Mouse (Mus musculus): ENCODE results near the gene Vps25.
A peak's percentile ranks its signal among the peaks of the same experiment; 100 is the strongest.

The Vps25 gene

DNA sequence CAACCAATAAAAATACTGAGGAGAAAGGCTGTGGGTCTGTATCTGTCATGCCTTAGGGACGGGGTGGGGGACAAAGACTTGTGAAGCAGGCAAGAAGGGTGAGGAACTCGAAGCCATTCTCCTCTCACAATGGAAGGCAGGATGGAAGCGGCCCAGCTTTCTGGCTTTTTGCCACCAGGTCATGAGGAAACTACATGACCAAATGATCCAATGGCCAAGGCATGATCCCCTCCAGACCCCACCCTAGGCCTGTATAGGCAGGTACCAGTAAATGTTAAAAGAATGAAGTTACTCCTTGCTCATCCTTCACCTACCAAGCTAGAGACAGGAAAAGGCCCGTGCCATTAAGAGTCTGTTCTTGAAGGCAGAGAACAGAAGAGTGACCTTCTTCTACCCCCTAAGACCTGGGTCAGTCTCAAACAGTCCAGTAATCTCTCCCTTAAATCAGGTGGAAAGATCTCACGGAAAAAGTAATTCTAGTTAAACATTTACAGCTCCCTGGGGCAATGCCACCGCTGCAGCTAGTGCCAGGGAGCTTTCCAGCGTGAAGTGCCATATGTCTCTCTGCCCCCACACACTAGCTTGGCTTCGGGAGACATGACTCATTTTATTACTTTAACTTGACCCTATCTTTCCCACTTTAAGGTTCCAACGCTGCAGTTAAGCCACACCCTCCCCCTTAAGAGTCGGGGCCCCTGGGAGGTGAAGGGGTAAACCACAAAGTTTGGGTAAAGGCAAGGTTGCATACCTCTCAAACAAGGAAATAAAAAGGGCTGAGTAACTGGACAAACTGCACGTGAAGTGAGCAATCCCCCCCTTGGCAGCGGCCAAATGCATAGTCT is 24.1 kb downstream of the Vps25 start:
- no peak for DNase-seq

DNA sequence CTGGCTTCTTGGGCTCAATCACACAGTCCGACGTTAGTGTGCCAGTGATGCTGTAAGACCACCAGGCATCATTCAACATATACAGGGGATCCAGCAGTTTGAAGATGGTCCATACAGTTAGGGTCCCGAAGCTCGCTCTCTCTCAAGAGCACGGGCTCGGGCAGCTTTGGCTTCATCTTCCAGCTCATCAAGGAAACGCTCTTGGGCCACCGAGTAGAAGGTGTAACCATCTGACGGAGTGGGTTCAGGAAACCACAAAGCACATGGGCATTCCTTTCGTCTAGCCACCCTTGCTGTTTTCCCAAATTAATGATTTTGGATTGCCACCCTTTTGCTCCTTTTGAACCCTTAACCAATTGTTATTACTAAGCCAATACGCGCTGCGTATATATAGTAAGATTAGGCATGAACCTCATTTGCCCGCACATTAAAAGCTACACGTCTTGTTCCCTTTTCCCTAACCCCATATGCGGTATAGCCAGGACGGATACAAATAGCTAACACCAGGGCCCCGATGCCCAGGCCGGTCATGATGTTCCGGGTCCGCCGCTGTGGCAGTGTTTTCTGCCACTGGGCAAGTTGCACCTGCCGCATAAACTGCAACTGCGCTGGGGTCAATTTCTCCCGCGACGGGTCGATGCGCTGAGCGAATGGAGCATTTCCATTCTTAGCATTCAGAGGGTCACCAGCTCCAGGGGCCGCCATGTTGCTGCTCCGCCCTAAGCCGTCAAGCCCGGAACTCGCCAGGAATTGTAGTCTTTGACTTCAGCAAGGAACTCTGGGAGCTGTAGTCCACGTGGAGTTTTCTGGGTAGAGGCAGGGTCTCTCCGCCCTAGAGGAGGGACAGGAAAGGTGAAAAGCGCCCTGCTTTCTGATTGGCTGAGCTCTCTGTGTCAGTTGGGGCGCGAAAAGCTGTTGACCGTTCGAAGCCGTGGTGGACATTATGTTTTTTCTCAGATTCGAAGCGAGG is 25.0 kb downstream of the Vps25 start, which contains the start of the genes Cntd1 and Coa3:
Gene Cntd1, plus strand, starts transcription at position 790 of the 970 bp plus-strand sequence.
Gene Coa3, minus strand, starts transcription at position 892 of the 970 bp plus-strand sequence.
- DNase-seq = peak; percentile 78 to 81

DNA sequence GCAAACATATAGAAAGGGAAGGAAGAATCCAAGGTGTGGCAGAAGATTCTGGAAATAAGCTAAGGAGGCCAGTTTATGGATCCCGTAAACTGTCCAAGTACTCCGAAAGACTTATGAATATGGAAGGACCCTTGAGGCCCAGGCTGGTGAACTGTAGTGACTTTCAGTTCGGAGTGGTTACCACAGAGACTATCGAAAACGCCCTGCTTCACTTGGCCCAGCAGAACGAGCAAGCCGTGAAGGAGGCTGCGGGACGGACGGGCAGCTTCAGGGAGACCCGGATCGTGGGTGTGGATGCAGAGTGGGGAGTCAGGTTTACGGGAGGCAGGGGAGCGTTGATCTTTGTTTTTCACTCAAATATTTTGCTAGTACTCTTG is 25.7 kb downstream of the Vps25 start:
- DNase-seq = no peak

DNA sequence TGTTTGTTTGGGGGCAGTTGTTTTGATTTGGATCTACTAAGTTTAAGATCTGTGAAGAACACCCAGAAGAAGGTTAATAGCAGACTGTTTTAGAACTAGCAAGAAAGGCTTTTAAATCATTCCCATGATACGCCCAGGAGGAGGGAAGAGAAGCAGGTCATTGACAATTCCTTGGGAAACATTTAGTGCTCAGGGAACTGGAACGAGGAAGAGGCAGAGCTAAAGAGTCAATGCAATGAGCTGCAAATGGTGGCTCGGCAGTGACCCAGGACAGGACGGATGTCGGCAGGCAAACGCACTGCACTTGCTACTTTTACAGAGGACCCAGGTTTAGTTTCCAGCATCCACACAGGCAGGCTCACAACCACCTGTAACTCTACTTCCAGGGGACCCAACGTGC is 27.3 kb downstream of the Vps25 start:
- no peak for DNase-seq

DNA sequence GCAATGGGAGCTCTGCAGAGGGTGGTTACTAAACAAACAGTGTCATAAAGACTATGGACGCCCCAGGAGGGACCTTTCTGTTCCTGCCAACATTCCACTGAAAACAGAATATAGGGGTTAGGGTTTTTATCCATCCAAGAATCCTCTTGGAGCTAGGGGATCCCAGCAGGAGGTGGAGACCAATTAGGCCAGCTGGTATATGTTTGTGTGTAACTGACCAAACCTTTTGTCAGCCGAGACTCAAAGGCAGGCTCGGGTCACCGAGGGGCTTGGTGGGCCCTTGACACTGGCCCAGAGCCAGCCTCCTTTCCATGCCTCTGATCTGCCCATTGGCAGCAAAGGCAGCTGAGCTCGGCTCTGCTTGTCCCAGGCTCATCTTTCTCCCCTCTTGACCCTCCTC is 29.4 kb downstream of the Vps25 start:
- DNase-seq = no peak

DNA sequence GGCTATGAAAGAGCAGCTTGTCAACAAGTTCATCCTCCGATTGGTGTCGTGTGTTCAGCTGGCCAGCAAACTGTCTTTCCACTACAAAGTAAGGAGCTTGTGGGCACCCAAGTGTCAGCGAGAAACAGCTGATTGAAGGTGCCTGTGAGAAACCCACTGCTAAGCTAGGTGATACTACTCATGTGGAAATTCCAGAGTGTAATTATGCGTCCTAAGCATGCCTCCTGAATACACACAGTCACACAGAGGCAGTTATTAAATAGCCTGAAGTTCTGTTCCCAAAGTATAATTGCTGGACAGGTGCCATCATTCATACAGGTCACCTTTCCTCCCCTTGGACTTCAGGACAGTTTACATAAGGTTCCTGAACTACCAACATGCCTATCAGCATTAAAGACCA is 30.3 kb downstream of the Vps25 start:
- no peak for DNase-seq

DNA sequence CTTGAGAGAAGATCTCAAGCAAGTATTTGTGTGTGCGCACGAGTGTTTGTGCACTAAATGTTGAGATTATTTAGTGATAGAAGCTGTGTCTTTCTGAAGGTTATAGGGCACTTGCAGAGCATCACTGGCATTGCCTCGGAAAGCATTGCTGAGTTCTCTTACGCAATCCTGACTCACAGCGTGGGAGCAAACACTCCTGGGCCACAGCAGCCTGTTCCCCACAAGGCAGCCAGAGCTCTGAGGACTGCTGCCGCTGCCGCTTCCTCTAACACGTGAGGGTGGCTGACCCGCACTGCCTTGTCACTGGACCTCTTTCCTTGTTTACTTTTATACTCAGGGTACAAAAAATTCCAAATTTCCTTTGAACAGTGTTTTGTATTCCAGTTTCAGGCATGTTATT is 33.8 kb downstream of the Vps25 start:
- no peak for DNase-seq

DNA sequence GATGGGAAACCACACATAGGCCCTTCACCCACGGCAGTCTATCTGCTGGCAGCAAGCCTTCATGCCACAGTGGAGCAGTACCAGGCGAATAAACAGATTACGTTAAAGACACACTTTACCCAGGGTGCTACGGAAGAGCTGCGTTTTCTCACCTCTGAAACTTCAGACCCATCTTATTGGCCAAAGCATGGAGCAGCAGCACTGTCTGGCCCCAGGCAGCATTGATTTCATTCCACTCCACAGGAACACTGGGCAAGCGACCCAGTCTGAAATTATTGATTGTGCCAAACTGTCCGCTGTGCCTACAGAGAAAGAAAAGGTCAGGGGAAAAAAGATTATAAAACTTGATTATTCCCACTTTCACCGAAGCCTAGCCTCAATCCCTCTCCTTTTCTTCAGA is 37.7 kb downstream of the Vps25 start:
- DNase-seq = no peak

DNA sequence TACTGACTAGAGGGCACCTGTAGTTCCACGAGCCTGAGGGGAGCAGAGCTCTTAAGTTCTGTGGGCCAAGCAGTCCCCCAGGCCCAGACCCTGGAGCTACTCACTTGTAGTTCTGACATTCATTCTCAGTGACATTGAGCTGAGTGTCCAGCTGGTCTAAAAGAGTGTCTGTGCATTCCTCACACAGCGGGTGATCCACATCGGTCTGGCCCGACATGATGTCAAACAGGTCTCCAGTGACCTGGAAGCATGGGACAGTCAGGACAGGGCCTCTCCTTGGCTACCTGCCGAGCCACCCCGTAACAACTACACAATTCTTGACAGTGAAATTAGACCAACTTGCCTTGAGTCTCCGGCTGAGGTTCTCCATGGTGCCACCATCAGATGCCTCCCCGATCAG is 41.7 kb downstream of the Vps25 start:
- no peak for DNase-seq

DNA sequence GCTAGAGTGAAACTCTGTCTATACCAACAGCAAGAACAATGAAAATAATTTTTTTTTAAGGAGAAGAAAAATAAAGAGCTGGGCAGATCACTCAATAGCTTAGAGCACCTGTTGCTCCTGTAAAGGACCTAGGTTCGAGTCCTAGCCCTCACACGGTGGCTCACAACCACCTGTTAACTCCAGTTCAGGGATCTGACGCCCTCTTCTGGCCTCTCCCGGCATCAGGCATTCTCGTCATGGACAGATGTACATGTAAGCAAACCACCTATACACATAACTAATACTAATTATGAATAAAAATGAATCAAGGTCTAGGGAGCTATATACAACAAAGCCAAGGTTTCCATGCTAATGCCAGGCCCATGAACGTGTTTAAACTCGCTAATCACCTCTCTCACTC is 47.4 kb downstream of the Vps25 start:
- DNase-seq = peak in 1 of 2 experiments; percentile 11

DNA sequence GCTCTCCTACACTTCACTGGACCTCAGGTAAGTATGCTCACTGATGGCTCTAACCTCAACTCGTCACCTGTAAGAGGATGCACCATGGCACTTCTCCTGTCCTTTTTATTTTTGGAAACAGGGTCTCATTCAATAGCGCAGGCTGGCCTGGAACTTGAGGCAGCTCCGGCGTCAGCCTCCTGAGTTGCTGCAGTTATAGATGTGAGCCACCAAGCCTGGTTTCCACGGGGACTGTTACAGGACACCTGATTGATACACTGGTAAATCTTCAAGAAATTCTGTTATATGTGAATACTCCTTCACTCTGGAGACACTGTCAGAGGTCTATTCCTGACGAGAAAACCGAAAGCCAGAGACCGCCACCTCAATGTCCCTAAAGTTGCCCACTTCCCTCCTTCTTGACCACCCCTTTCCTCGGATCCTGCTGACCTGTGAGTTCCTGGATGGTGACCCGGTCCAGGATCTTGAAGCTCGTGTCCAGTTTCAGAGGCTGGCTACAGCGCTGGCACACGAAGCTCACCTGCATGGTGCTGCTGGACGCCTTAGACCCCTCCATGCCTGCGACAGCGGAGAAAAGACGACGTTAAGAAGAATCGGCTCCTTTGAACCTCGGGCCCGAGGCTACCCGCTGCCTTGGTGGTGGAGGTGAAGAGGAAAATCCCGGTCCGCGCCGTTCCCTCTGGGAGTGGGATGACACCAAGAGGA is 47.9 kb downstream of the Vps25 start:
- DNase-seq = no peak

DNA sequence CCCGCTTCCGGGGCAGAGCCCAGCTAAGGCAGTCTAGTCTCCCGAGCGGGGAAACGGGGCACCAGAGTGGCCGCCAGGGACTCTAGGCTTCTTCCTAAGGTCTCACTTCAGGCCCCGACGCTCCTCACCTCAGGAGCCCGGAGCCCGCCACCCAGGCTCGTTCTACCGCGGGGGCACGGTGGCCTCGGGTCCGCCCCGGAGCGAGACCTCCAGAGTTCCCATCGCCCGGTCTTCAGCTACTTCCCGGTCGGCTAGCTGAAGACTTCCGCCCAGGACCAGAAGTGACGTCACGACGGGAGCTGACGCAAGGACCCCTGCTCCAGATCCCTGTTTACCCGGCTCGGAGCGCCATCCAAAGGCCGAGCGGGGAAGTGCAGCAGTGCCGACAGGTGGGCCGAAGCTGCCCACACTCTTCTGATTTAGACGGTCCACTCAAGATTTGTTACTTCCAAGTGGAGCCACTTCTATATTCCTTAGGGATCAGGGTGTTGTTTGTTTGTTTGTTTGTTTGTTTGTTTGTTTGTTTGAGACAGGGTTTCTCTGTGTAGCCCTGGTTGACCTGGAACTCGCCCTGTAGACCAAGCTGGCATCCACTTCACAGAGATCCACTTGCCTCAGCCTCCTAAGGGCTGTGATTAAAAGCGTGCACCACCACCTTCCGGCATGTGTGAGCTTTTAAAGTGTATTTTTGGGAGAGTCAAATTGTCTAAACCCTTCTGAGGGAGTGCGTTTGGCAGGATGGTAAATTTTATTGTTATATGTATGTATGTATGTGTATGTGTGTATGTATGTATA is 48.7 kb downstream of the Vps25 start, which contains the start of gene Becn1:
Gene Becn1, minus strand, starts transcription at position 283 of the 795 bp plus-strand sequence.
- DNase-seq = peak; percentile 98

DNA sequence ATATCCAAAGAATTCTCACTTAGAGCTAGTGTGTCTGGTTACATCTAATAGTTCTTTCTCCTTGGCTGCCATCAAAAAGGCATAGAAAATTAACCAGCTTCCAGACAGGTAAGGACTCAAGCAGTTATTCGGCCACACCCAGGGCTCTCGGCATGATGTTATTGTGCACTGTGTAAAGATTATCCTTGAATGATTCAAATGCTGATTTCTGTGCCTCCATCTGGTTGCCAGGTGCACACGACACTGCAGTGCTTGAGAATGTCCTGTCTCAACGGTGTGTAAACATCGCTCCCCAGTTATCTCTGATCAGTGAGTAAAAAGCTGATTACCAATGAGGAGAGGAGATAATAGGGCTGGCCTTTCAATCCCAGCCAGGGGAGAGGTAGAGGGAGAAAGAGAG is 54.2 kb downstream of the Vps25 start:
- no peak for DNase-seq
